Mouse (Mus musculus) midbrain, embryonic 10.5 days (tissue): ENCODE data around the gene Gpc5. TPM values are rescaled to one million over a fixed set of nuclear protein-coding genes. Genes with fewer than 3 reads are reported as not detected.
"Not testable (repeated sequence)": the region's sequence is repeated elsewhere in the genome, so short reads cannot be mapped to it uniquely, and the experiment has no call there.

Source experiments
- DNase-seq: peaks from one replicate; pipeline ENCODE4 v3.0.0-alpha.2; 2017; ENCODE audit warnings: low spot score
- H3K27ac ChIP-seq: fragments of 300-500 bp; sonication (generic); replicated peaks from 2 replicates; pipeline ENCODE4 v1.5.1; 2016; ENCODE audit warnings: mild to moderate bottlenecking
- H3K27me3 ChIP-seq: fragments of 300-500 bp; sonication (generic); 2 replicates; pipeline ENCODE4 v1.6.1; 2016; ENCODE audit warnings: low read depth, mild to moderate bottlenecking; ENCODE audit not compliant: poor library complexity, severe bottlenecking
- H3K36me3 ChIP-seq: fragments of 300-500 bp; sonication (generic); 2 replicates; pipeline ENCODE4 v1.6.1; 2016; ENCODE audit warnings: mild to moderate bottlenecking, moderate library complexity
- H3K4me1 ChIP-seq: fragments of 300-500 bp; sonication (generic); 2 replicates; pipeline ENCODE4 v1.6.1; 2016
- H3K4me3 ChIP-seq: fragments of 300-500 bp; sonication (generic); 2 replicates; pipeline ENCODE4 v1.5.1; 2016; ENCODE audit warnings: mild to moderate bottlenecking, moderate library complexity
- H3K9me3 ChIP-seq: fragments of 300-500 bp; sonication (generic); replicated peaks from 2 replicates; pipeline ENCODE4 v1.6.1; 2016; ENCODE audit warnings: mild to moderate bottlenecking
- WGBS: fragments of 180-500 bp; shearing (Covaris S2); methylation state at CpG from one replicate; pipeline ENCODE4 v1.1.7; 2016; 5-methylcytosine and 5-hydroxymethylcytosine counted together
- polyA plus RNA-seq: library from polyadenylated mRNA; unstranded; fragments of >200 nt; fragmentation: Nextera tagmentation; extraction: Ambion mirVana; gene quantifications from 2 replicates; pipeline ENCODE4 v1.2.1, GENCODE M21; 2016

The Gpc5 gene
- polyA plus RNA-seq: 0.30 and 0.83 TPM in 2 replicates

DNA sequence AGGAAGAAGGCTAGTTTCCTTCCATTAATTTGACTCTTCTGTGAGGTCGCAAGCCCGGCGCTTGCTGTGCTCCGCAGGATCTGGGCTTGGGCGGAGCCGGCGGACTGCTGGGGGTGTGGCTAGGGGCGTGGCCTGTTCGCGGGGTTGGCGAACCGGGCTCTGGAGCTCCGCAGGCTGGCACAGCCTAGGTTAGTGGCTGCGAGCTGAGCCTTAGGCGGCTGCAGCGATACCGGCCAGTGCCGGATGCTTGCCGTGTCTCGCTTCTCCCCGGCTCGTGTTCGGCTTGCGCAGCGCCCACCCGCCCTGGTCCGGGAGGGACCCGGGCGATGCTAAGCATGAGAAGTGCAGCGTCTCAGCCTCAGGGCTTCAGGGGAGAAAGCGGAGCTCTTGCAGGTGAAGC lies at the start of gene Gpc5:
TSS of gene Gpc5 (plus strand) at position 135 of the 400 bp plus-strand sequence.
- H3K9me3 ChIP-seq: no peaks in the 10 kb centered on the region
- peak within 1 kb of the TSS; percentile 81 for H3K4me3 ChIP-seq
- H3K27me3 ChIP-seq: peaks cover 65% of the 10 kb centered on the region
- DNase-seq: peak; percentile 91
- no peaks in the 10 kb centered on the region for H3K36me3 ChIP-seq
- peak within 1 kb of the TSS; percentile 28 for H3K27ac ChIP-seq
- peaks cover 9% of the 10 kb centered on the region for H3K4me1 ChIP-seq
- WGBS: under 1% methylated on average over 28 of the region's 31 CpGs

DNA sequence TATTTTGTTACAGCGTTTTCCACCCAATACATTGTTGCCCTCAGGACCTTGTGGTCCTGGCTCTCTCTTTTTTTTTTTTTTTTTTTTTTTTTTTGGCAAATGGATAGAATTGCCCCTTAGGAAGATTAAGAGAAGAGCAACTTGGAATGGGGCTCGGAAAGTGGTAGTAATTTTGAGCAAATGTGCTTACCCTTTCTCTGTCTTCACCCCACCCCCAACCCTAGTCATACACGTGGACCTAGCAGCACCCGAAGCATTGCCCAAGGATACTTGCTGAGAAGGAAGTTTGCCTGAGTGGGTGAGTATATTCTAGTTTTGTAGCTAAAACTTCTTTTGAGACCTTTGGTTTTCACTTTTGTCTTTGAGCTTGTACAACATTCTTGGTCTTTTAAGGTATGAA lies 49.4 kb upstream of the Gpc5 start:
- peaks cover 37% of the 10 kb centered on the region for H3K4me1 ChIP-seq
- H3K36me3 ChIP-seq: peaks cover 50% of the 10 kb centered on the region
- DNase-seq: no peak
- H3K27ac ChIP-seq: peak overlapping the region; percentile 100
- H3K4me3 ChIP-seq: peak overlapping the region; percentile 91
- no peaks in the 10 kb centered on the region for H3K9me3 ChIP-seq
- WGBS: 0% methylated on average over 4 of the region's 4 CpGs
- peaks cover 15% of the 10 kb centered on the region for H3K27me3 ChIP-seq

DNA sequence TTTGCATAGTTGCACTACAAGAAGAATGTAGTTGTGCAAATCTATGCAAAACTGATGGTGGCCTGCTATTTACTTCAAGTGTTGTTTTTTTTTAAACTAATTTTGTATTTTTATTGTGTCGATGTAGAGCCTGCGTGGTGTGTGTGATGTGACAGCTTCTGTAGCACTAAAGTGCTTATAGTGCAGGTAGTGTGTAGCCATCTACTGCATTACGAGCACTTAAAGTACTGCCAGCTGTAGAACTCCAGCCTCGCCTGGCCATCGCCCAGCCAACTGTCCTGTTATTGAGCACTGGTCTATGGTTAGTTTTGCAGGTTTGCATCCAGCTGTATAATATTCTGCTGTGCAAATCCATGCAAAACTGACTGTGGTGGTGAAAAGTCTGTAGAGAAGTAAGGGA lies 48.0 kb upstream of the Gpc5 start:
- Histone ChIP-seq H3K4me3 (peak overlapping the region; percentile 91), H3K27ac (no peak overlapping the region), H3K27me3 (peaks cover 8% of the 10 kb centered on the region), H3K4me1 (peaks cover 37% of the 10 kb centered on the region), H3K36me3 (peaks cover 60% of the 10 kb centered on the region), H3K9me3 (no peaks in the 10 kb centered on the region)
- WGBS: 90% methylated on average over 5 of the region's 5 CpGs
- no peak for DNase-seq

DNA sequence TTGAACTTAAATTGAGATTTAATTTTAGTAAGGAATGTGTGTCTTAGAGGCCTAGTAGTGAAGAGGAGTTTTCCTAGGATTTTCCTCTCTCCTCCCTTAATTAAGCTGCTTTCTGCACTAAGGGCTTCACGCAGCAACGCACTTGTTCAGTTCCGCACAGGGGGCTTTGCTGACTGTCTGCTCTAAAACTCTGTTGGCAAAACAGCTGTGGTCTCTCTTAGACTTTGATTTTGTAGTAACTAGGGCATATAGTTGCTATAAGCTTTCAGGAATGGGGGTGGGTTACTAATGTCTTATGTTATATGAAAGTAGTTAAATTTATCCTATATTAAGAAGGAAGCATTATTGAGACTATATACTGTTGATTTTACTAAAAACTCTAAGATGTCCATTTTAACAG lies 46.3 kb upstream of the Gpc5 start:
- H3K4me1 ChIP-seq: peaks cover 29% of the 10 kb centered on the region
- H3K4me3 ChIP-seq: no peak overlapping the region
- H3K27ac ChIP-seq: no peak overlapping the region
- H3K27me3 ChIP-seq: no peaks in the 10 kb centered on the region
- H3K9me3 ChIP-seq: no peaks in the 10 kb centered on the region
- peaks cover 60% of the 10 kb centered on the region for H3K36me3 ChIP-seq
- no peak for DNase-seq
- 91% methylated on average over 3 of the region's 3 CpGs for WGBS

DNA sequence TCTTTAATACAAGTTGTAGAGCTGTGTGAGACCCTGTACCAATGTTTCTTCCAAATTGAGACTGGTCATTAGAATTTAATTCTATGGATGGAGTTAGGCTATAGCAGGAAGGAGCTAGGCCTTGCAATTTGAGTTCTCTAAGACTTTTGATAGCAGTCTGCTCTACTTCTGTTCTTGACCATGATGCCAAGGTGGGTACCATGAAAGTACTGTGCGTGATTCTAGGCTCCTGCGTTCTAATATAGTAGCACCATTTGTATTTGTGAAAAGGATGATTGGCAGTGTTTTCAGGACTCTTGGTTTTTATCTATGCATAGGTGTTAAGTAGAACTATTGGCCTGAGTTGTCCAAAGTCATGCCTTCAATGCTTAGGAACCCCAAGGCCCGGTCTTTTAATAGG lies 44.7 kb upstream of the Gpc5 start:
- no peaks in the 10 kb centered on the region for H3K9me3 ChIP-seq

DNA sequence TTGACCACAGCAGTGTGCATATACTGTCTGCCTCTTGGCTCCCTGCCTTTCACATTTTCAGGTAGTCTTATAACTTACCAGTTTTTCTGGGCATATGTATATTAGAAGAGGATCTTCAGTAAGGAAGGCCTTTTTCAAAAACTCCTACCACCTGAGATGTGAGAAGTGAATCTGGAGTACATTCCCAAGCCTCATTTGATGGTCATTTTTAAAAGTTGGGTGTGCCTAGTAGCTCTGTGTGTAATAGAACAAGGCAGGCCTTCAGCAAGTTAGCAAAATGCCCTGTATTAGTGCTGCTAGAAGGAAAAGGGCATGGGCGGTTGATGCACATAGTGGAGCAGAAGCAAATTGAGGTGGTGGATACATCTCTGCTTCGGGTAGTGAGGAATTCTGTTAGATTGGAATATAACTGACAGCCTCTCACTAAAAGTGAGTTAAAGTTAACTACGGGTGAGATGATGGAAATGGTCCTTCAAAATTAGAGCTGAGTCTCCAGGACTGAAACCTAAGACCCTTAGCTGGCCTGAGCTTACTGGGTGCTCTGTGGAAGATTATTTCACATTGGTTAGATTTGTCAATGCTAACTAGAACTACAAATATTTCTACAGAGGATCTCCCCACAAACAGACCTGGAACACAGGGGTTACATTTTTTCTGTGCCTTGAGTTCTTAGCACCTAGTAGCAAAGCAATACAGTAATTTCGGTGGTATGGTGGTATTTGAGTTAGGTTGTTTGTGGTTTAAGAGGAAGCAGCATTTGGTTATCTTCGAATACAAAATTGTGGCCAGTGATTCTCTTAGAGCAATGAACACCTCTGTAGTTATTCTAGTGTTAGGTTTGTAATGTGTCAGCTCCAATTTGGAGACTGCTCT lies 43.8 kb upstream of the Gpc5 start:
- Histone ChIP-seq H3K36me3 (peaks cover 54% of the 10 kb centered on the region), H3K4me1 (peaks cover 23% of the 10 kb centered on the region), H3K27me3 (no peaks in the 10 kb centered on the region), H3K9me3 (no peaks in the 10 kb centered on the region), H3K27ac (no peak overlapping the region), H3K4me3 (no peak overlapping the region)
- DNase-seq: no peak
- WGBS: 55% methylated on average over 5 of the region's 5 CpGs

More for the DNA sequence above, 44.7 kb upstream of the Gpc5 start:
- peaks cover 29% of the 10 kb centered on the region for H3K4me1 ChIP-seq
- peaks cover 60% of the 10 kb centered on the region for H3K36me3 ChIP-seq
- H3K27ac ChIP-seq: no peak overlapping the region
- 93% methylated on average over 3 of the region's 3 CpGs for WGBS
- no peak for DNase-seq
- H3K27me3 ChIP-seq: no peaks in the 10 kb centered on the region
- H3K4me3 ChIP-seq: no peak overlapping the region

DNA sequence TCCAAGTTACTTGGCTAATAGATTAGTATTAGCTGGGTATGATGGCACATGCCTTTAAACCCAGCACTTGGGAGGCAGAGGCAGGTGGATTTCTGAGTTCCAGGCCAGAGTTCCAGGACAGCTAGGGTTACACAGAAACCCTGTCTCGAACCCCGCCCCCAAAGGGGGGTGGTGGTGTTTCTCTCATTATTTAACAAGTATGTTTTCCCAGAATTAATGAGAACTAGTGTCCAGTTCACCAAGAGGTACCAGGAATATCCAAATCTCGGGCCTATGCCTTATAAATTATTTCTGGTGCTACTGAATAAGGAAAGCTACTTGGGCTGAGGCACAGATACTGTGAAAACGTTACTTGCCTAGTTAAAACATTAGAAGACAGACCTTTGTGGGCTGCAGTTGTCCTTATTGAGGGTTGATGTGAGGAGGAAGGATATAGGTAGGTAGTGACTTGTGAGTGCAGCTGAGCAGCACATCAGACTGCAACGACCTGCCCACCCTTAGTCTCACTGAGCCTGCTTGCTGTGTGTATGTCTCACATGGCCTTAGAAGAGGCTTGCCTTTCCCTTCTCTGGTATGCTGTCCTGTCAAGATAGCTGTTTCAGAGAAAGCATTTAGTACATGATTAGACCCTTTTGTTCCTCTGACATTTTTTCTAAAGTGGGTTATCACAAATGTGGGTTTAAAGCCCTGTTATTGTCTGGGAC lies 43.0 kb upstream of the Gpc5 start:
- H3K4me3 ChIP-seq: no peak overlapping the region
- WGBS: 42% methylated on average over 5 of the region's 5 CpGs
- H3K36me3 ChIP-seq: peaks cover 46% of the 10 kb centered on the region
- no peaks in the 10 kb centered on the region for H3K27me3 ChIP-seq
- H3K9me3 ChIP-seq: no peaks in the 10 kb centered on the region
- no peak overlapping the region for H3K27ac ChIP-seq
- no peak for DNase-seq
- H3K4me1 ChIP-seq: peaks cover 15% of the 10 kb centered on the region

DNA sequence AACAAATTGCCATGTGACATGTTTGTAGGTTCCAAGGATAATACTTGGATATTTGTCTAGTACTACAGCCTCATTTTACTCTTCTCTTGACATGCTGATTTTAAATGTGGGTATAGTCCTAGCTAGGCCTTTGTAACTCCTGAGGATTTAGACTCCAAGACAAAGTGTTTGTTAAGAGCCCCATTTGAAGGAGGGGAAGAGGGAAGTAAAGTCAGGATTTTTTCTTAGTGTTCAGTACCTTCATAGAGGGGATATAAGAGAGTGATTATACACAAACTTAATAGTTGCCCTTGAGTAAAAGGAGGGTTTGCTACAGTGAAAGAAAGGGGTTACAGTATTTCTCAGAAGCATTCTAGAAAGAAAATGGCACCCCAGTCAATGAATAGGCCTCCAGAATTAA lies 42.2 kb upstream of the Gpc5 start:
- DNase-seq: no peak
- peaks cover 7% of the 10 kb centered on the region; the same call in 1 of the 2 replicates for H3K4me1 ChIP-seq
- H3K27ac ChIP-seq: no peak overlapping the region

DNA sequence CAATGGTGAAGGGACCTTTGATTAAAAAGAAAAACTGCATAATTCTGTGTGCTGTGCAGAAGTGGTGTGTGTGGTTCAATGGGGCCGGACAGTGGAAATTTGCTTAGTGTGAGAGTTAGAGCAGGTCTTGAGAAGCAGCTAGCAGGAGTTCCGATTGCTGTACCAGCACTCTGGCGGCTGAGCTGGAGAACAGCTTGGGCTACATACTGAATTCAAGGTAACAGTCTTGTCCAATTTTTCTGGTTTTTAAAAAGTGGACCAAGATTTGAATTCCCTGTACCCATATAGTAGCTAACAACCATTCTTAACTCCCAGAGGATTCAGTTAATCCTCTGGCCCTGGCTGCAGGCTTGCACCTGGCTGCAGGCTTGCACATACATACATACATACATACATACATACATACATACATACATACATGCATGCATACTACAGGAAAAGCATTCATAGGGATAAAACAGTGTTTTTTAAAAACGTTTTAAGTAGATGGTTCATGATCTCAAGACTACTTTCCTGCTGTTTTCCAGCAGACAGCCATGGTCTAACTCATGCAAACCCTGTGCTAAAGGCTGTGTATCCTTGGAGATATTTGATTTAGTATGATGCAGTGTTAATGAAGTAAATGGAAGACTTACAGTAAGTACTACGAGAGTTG lies 40.8 kb upstream of the Gpc5 start:
- Histone ChIP-seq H3K27me3 (no peaks in the 10 kb centered on the region), H3K4me1 (no peaks in the 10 kb centered on the region), H3K4me3 (no peak overlapping the region), H3K9me3 (no peaks in the 10 kb centered on the region), H3K36me3 (peaks cover 29% of the 10 kb centered on the region), H3K27ac (no peak overlapping the region)
- no peak for DNase-seq
- WGBS: 85% methylated on average over 5 of the region's 5 CpGs

More for the DNA sequence above, 42.2 kb upstream of the Gpc5 start:
- peaks cover 43% of the 10 kb centered on the region for H3K36me3 ChIP-seq
- H3K27me3 ChIP-seq: no peaks in the 10 kb centered on the region
- no peaks in the 10 kb centered on the region for H3K9me3 ChIP-seq
- no peak overlapping the region for H3K4me3 ChIP-seq

DNA sequence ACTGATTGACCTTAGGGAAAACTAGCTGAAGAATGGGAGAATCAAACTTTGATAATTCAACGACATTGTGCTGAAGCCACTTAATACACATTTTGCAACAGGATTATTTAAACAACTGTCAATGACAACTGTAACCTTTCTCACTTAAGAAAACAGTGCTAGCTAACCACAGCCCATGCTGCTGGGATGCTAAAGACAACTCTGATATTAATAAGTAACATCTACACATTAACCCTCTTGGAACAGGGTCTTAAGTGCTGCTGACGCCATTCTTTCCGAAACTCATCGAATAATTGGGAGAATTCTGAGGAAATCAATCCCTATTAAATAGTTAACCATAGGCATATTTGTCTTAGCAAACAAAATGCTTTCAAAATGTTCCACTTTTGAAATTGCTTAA lies 39.6 kb upstream of the Gpc5 start:
- peaks cover 20% of the 10 kb centered on the region for H3K36me3 ChIP-seq
- H3K27me3 ChIP-seq: no peaks in the 10 kb centered on the region
- no peaks in the 10 kb centered on the region for H3K9me3 ChIP-seq
- no peak overlapping the region for H3K27ac ChIP-seq
- H3K4me1 ChIP-seq: no peaks in the 10 kb centered on the region
- no peak overlapping the region for H3K4me3 ChIP-seq
- no peak for DNase-seq
- 93% methylated on average over 4 of the region's 4 CpGs for WGBS

DNA sequence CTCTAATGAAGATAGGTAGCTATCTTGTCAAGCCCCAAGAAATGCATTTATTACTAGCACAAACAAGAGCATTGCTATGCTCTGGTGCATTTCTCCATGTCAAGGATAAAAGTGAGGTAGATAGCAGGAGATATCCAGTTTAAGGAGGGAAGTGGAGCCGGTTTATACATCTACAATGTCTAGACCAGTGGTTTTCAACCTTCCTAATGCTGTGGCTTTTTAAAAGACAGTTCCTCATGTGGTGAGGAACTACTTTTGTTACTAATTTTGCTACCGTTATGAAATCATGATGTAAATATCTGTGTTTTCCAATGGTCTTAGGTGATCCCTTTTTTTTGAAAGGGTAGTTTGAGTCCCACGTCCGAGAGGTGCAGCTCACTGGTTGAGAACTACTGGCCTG lies 37.8 kb upstream of the Gpc5 start:
- Histone ChIP-seq H3K4me3 (no peak overlapping the region), H3K36me3 (peaks cover 20% of the 10 kb centered on the region), H3K27ac (no peak overlapping the region), H3K27me3 (no peaks in the 10 kb centered on the region), H3K9me3 (no peaks in the 10 kb centered on the region), H3K4me1 (no peaks in the 10 kb centered on the region)
- 90% methylated on average over 4 of the region's 4 CpGs for WGBS
- no peak for DNase-seq

DNA sequence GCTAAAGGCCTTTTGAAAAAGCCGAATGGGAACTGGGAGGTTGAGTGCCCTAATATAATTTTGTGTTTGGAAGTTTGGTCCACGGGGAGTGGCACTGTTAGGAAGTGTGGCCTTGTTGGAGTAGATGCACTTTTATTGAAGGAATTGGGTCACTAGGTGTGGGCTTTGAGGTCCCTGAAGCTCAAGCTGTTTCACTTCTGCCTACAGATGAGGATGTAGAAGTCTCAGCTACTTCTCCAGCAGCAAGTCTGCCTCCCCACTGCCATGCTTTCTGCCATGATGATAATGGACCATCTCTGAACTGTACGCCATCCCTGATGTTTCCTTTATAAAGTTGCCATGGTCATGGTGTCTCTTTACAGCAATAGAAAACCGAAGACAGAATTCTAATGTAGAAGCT lies 34.5 kb upstream of the Gpc5 start:
- H3K27ac ChIP-seq: no peak overlapping the region
- peaks cover 20% of the 10 kb centered on the region for H3K36me3 ChIP-seq
- no peaks in the 10 kb centered on the region for H3K9me3 ChIP-seq
- DNase-seq: no peak
- H3K4me3 ChIP-seq: no peak overlapping the region
- no peaks in the 10 kb centered on the region for H3K27me3 ChIP-seq
- H3K4me1 ChIP-seq: no peaks in the 10 kb centered on the region
- 88% methylated on average over 4 of the region's 4 CpGs for WGBS

DNA sequence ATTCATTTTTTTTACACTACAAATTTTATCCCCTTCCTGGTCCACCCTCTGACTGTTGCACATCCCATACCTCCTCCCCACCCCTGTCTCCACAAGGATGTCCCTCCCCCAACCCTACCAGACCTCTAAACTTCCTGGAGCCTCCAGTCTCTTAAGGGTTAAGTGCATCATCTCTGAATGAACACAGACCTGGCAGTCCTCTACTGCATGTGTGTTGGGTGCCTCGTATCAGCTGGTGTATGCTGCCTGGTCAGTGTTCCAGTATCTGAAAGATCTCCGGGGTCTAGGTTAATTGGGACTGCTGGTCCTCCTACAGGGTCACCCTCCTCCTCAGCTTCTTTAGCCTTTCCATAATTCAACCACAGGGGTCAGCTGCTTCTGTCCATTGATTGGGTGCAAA lies 25.9 kb upstream of the Gpc5 start:
- not testable (repeated sequence) for H3K27ac ChIP-seq, H3K9me3 ChIP-seq, DNase-seq, H3K27me3 ChIP-seq, H3K4me3 ChIP-seq, H3K36me3 ChIP-seq, H3K4me1 ChIP-seq
- 82% methylated on average over 2 of the region's 2 CpGs for WGBS
